Comparison of ENCODE assay signal across 7 mouse cellular contexts in genomic region chr19:38836084-38836437, GRCm38 (mm10). TPM values are rescaled to one million over a fixed set of nuclear protein-coding genes. Genes with fewer than 3 reads are reported as not detected.
DNase-seq lines count a peak whose midpoint lies in the region; ATAC-seq and TF ChIP-seq lines count a peak whose summit lies in the region.

No protein-coding gene starts in this region.

- no peak for ATAC-seq in embryonic facial prominence, embryonic 15.5 days (ENCODE audit: insufficient number of reproducible peaks, low FRiP score, low TSS enrichment, low read depth)
- no peak for ATAC-seq in intestine, postnatal 0 days
- ATAC-seq in neural tube, embryonic 14.5 days (ENCODE audit: low read depth): no peak; the same call in 1 of the 2 replicates
- no peak; the same call in 1 of the 2 replicates for ATAC-seq in cerebellum, adult (ENCODE audit: insufficient number of reproducible peaks, low FRiP score, low TSS enrichment)

- no peaks in the 10 kb centered on the region for H3K27me3 ChIP-seq in embryonic facial prominence, embryonic 15.5 days
- no peaks in the 10 kb centered on the region for H3K27me3 ChIP-seq in intestine, postnatal 0 days (replicated peaks; ENCODE audit: control insufficient read depth, insufficient read depth, low read length)
- H3K27me3 ChIP-seq in neural tube, embryonic 14.5 days (ENCODE audit: control insufficient read depth, insufficient read depth, low read length): no peaks in the 10 kb centered on the region

- H3K9ac ChIP-seq in embryonic facial prominence, embryonic 15.5 days: peak overlapping the region; percentile 72; the same call in 1 of the 2 replicates
- peak overlapping the region; percentile 83 for H3K9ac ChIP-seq in intestine, postnatal 0 days (ENCODE audit: low read depth, low read length)
- H3K9ac ChIP-seq in neural tube, embryonic 14.5 days (replicated peaks; ENCODE audit: low read depth, low read length): peak overlapping the region; percentile 89; the same call in 1 of the 2 replicates

- peak; percentile 2 to 3 for DNase-seq in lung, adult 18-20 months
- no peak for DNase-seq in lung, postnatal 4 days
- no peak for DNase-seq in adrenal gland, adult 18-20 months (ENCODE audit: low spot score in 2 of 2)

- no peaks in the 10 kb centered on the region for H3K9me3 ChIP-seq in embryonic facial prominence, embryonic 15.5 days (replicated peaks)
- H3K9me3 ChIP-seq in intestine, postnatal 0 days (ENCODE audit: control insufficient read depth): no peaks in the 10 kb centered on the region
- H3K9me3 ChIP-seq in neural tube, embryonic 14.5 days (ENCODE audit: control insufficient read depth, low read length): no peaks in the 10 kb centered on the region

- peak overlapping the region; percentile 88 for H3K27ac ChIP-seq in embryonic facial prominence, embryonic 15.5 days (replicated peaks)
- H3K27ac ChIP-seq in intestine, postnatal 0 days (ENCODE audit: low read depth, low read length): peak overlapping the region; percentile 90
- H3K27ac ChIP-seq in neural tube, embryonic 14.5 days (ENCODE audit: low read depth, low read length): peak overlapping the region; percentile 90; the same call in 1 of the 2 replicates

- peak overlapping the region; percentile 72 for H3K4me2 ChIP-seq in embryonic facial prominence, embryonic 15.5 days (replicated peaks)
- peak overlapping the region; percentile 84 for H3K4me2 ChIP-seq in intestine, postnatal 0 days (replicated peaks; ENCODE audit: low read depth)
- H3K4me2 ChIP-seq in neural tube, embryonic 14.5 days (ENCODE audit: low read depth, low read length): peak overlapping the region; percentile 48

- H3K36me3 ChIP-seq in embryonic facial prominence, embryonic 15.5 days: no peaks in the 10 kb centered on the region
- H3K36me3 ChIP-seq in intestine, postnatal 0 days (ENCODE audit: control insufficient read depth, insufficient read depth): no peaks in the 10 kb centered on the region
- no peaks in the 10 kb centered on the region for H3K36me3 ChIP-seq in neural tube, embryonic 14.5 days (ENCODE audit: control insufficient read depth, insufficient read depth, low read length)

- WGBS in embryonic facial prominence, embryonic 15.5 days: 26% methylated on average over 10 of the region's 10 CpGs
- 18% methylated on average over 10 of the region's 10 CpGs for WGBS in intestine, postnatal 0 days
- 24% methylated on average over 10 of the region's 10 CpGs for WGBS in neural tube, embryonic 14.5 days

- peak overlapping the region; percentile 80 for H3K4me3 ChIP-seq in embryonic facial prominence, embryonic 15.5 days (replicated peaks)
- H3K4me3 ChIP-seq in intestine, postnatal 0 days (ENCODE audit: low read depth, low read length): peak overlapping the region; percentile 75
- H3K4me3 ChIP-seq in neural tube, embryonic 14.5 days (ENCODE audit: low read depth, low read length): peak overlapping the region; percentile 93

- H3K4me1 ChIP-seq in embryonic facial prominence, embryonic 15.5 days: peaks cover 12% of the 10 kb centered on the region; the same call in 1 of the 2 replicates
- H3K4me1 ChIP-seq in intestine, postnatal 0 days (replicated peaks; ENCODE audit: control insufficient read depth, insufficient read depth, low read length): no peaks in the 10 kb centered on the region
- H3K4me1 ChIP-seq in neural tube, embryonic 14.5 days (ENCODE audit: control insufficient read depth, insufficient read depth, low read length): 0 out of 2 replicates have a peak, but pooled peaks cover 5% of the 10 kb centered on the region

- TF ChIP-seq CTCF in intestine, postnatal 0 days (IDR thresholded peaks at IDR 0.05; ENCODE audit: low read depth): no peak

RNA-seq across cellular contexts. Expression of gene Tbc1d12, which starts 0.3 kb away (rescaled TPM):
- polyA plus RNA-seq in embryonic facial prominence, embryonic 15.5 days (2015; fragmentation: Nextera tagmentation; extraction: Ambion mirVana): 2.8 and 3.6 TPM in 2 replicates
- 1.9 and 2.2 TPM in 2 replicates for polyA plus RNA-seq in intestine, postnatal 0 days (2015; fragmentation: Nextera tagmentation; extraction: Ambion mirVana)
- 8.9 and 10.0 TPM in 2 replicates for polyA plus RNA-seq in neural tube, embryonic 14.5 days (2014; fragmentation: Nextera tagmentation; extraction: Ambion mirVana)
- 10 to 100 TPM; 10.1 to 10.5 TPM for total RNA-seq in adrenal gland, adult 18-20 months (2021)

RNA-seq across cellular contexts. Expression of gene Noc3l, which starts 17.0 kb away (rescaled TPM):
- 6.1 and 6.9 TPM in 2 replicates for polyA plus RNA-seq in embryonic facial prominence, embryonic 15.5 days (2015; fragmentation: Nextera tagmentation; extraction: Ambion mirVana)
- polyA plus RNA-seq in intestine, postnatal 0 days (2015; fragmentation: Nextera tagmentation; extraction: Ambion mirVana): 2.0 and 2.4 TPM in 2 replicates
- polyA plus RNA-seq in neural tube, embryonic 14.5 days (2014; fragmentation: Nextera tagmentation; extraction: Ambion mirVana): 6.2 and 6.5 TPM in 2 replicates
- total RNA-seq in adrenal gland, adult 18-20 months (2021): 10 to 100 TPM; 18.8 to 20.7 TPM

Comparison
In these comparisons a context has a peak if more than half of its experiments do, and no peak if none do; other contexts are left out.
1. DNase-seq: peak in lung, adult 18-20 months (2 of 2); none in lung, postnatal 4 days (0 of 2) and adrenal gland, adult 18-20 months (0 of 2).
2. Peak in every context shown above with its lines, with median percentiles within 50 percentile points of each other: H3K27ac ChIP-seq, H3K4me2 ChIP-seq, H3K4me3 ChIP-seq and H3K9ac ChIP-seq.